Mouse (Mus musculus): ENCODE data around the gene Gata5.

DNA sequence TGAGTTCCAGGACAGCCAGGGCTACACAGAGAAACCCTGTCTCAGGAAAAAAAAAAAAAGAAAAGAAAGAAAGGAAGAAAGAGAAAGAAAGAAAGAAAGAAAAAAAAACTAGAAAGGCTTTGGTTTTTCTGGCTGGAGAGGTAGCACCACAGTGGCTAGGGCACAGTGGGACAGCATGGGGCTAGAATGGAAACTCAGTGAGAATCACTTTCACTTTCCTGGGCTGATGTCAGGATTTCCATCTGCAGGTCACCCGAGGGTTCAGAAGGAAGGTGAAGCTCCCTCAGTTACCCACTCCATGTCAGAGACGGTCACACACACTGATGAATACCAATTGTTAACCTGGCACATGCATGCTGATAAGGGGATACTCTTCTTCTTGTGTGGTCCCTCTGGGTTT is 26.8 kb downstream of the Gata5 start:
- TF ChIP-seq CEBPB (IDR thresholded peaks at IDR 0.05; ENCODE audit: low read depth) (no peak), CTCF (IDR thresholded peaks at IDR 0.05; ENCODE audit: control insufficient read depth, insufficient read depth, insufficient read length) (no peak), FOSL1 (IDR thresholded peaks at IDR 0.05; ENCODE audit: insufficient read depth, low read length, poor library complexity, severe bottlenecking) (no peak), USF1 (IDR thresholded peaks at IDR 0.05; ENCODE audit: low read depth) (no peak), MAX (IDR thresholded peaks at IDR 0.05) (no peak), MYOG (IDR thresholded peaks at IDR 0.05; ENCODE audit: control insufficient read depth, extremely low read depth, insufficient read length) (no peak), MYOD1 (IDR thresholded peaks at IDR 0.05; ENCODE audit: control insufficient read depth, insufficient read length, low read depth) (no peak)
